ENCODE assay signal across 8 mouse cellular contexts in the genomic region with DNA sequence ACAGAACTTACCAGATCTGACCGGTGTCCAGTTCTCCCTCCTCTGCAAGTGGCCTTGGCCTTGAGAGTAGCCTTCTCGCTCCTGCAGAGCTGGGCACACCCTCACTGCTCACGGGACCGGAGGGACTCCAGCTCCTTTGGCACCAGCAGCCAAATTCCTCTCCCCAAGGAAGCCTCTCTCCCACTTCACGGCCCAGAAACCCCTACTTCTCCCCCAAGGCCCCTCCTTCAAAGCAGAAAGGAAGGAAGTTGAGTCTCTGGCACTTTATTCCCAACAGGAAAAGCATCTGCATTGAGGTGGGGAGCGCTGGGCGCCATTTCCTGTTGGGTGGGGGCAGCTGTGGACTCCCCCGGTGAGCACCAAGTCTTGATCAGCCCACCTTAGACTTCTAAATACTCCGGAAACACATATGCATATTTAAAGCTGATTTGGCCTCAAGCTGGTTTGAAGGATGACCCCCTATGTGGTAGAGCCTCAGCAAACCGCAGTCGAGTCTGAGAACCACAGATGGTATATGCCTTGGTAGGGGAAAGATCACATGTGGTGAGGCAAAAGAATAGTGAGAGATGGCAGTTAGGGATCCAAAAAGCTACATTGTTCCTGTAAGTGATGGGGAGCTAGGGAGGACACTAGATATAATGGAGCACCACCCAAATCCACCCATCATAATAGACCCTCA. TPM values are rescaled to one million over a fixed set of nuclear protein-coding genes. Genes with fewer than 3 reads are reported as not detected.
DNase-seq lines count a peak whose midpoint lies in the region; ATAC-seq and TF ChIP-seq lines count a peak whose summit lies in the region.

A gene (minus strand): TSS at position 207 of the 679 bp plus-strand sequence.

- peak in 1 of 2 experiments; percentile 42 for DNase-seq in heart, adult 2 months
- DNase-seq in heart, postnatal 25 days (ENCODE audit: low spot score): no peak
- DNase-seq in adrenal gland, postnatal 25 days: peak; percentile 62
- peak in 1 of 2 experiments; percentile 43 for DNase-seq in heart, postnatal 10 days
- DNase-seq in left cerebral cortex, adult 18-20 months (ENCODE audit: low spot score in 2 of 2): no peak
- no peak for DNase-seq in gastrocnemius, postnatal 10 days

- 0 out of 2 replicates have a peak, but pooled peaks have one; percentile 31 for TF ChIP-seq POLR2A in heart, adult 2 months (IDR thresholded peaks at IDR 0.05; ENCODE audit: insufficient read depth, low read depth, low read length)
- no peak for TF ChIP-seq POLR2A in small intestine, adult 2 months (IDR thresholded peaks at IDR 0.05; ENCODE audit: low read depth, low read length)

- peak within 1 kb of the TSS; percentile 99 for H3K4me3 ChIP-seq in heart, adult 2 months
- H3K4me3 ChIP-seq in liver, embryonic 12.5 days: peak within 1 kb of the TSS; percentile 97
- H3K4me3 ChIP-seq in small intestine, adult 2 months (ENCODE audit: low read depth, low read length): peak within 1 kb of the TSS; percentile 20

- no peaks in the 10 kb centered on the region for H3K79me2 ChIP-seq in heart, adult 2 months (replicated peaks; ENCODE audit: control insufficient read depth, insufficient read depth, low read length)

- H3K27ac ChIP-seq in heart, adult 2 months: peak within 1 kb of the TSS; percentile 88
- peak within 1 kb of the TSS; percentile 93 for H3K27ac ChIP-seq in liver, embryonic 12.5 days
- H3K27ac ChIP-seq in small intestine, adult 2 months (ENCODE audit: insufficient read depth, low read depth, low read length): no peak within 1 kb of the TSS

- no peak for TF ChIP-seq EP300 in heart, adult 2 months (IDR thresholded peaks at IDR 0.05; ENCODE audit: insufficient read depth, low read depth, low read length)

- peak within 1 kb of the TSS; percentile 51 for H3K9ac ChIP-seq in heart, adult 2 months (ENCODE audit: low read depth, low read length)
- H3K9ac ChIP-seq in liver, embryonic 12.5 days: peak within 1 kb of the TSS; percentile 97

- ATAC-seq in liver, embryonic 12.5 days: no peak

- intact Hi-C loops in heart, adult 2 months (cut with DNase I): loop anchor here (10.0 kb wide), 1 partner anchor 641 kb away; no protein-coding TSS in a partner anchor
- intact Hi-C loops in heart, postnatal 25 days (cut with DNase I): loop anchor here (2.0 to 5.0 kb wide), 2 partner anchors 51 to 125 kb away; a partner anchor contains a TSS
- intact Hi-C loops in heart, postnatal 10 days (cut with DNase I): no loop called here

- H3K9me3 ChIP-seq in liver, embryonic 12.5 days (replicated peaks): no peaks in the 10 kb centered on the region

- peak within 1 kb of the TSS; percentile 79 for H3K4me2 ChIP-seq in liver, embryonic 12.5 days

- H3K27me3 ChIP-seq in heart, adult 2 months (ENCODE audit: control insufficient read depth, insufficient read depth, low read length): no peaks in the 10 kb centered on the region
- H3K27me3 ChIP-seq in liver, embryonic 12.5 days (replicated peaks): no peaks in the 10 kb centered on the region; the same call in 1 of the 2 replicates
- H3K27me3 ChIP-seq in small intestine, adult 2 months (ENCODE audit: control insufficient read depth, insufficient read depth, low read length): no peaks in the 10 kb centered on the region

- 29% methylated on average over 11 of the region's 11 CpGs for WGBS in heart, adult 2 months
- WGBS in liver, embryonic 12.5 days (ENCODE audit: insufficient replicate concordance): 30% methylated on average over 11 of the region's 11 CpGs
- 65% methylated on average over 11 of the region's 11 CpGs for WGBS in small intestine, adult 2 months

- peaks cover 4% of the 10 kb centered on the region for H3K36me3 ChIP-seq in heart, adult 2 months (ENCODE audit: control insufficient read depth, insufficient read depth, low read length)
- H3K36me3 ChIP-seq in liver, embryonic 12.5 days: peaks cover 29% of the 10 kb centered on the region
- peaks cover 12% of the 10 kb centered on the region for H3K36me3 ChIP-seq in small intestine, adult 2 months (ENCODE audit: control insufficient read depth, insufficient read depth, low read length)

- peaks cover 3% of the 10 kb centered on the region for H3K4me1 ChIP-seq in heart, adult 2 months (ENCODE audit: control insufficient read depth, insufficient read depth, low read length)
- H3K4me1 ChIP-seq in liver, embryonic 12.5 days: peaks cover 47% of the 10 kb centered on the region
- peaks cover 12% of the 10 kb centered on the region for H3K4me1 ChIP-seq in small intestine, adult 2 months (ENCODE audit: control insufficient read depth, insufficient read depth, insufficient read length, low read length)

- TF ChIP-seq CTCF in heart, adult 2 months (IDR thresholded peaks at IDR 0.05): no peak
- no peak for TF ChIP-seq CTCF in small intestine, adult 2 months (IDR thresholded peaks at IDR 0.05; ENCODE audit: extremely low read depth, insufficient read length, insufficient replicate concordance, low read depth, low read length)

RNA-seq across cellular contexts. Expression of the gene that starts here (rescaled TPM):
- total RNA-seq in heart, adult 2 months (2021): 1 to 10 TPM; 3.9 to 4.7 TPM
- polyA plus RNA-seq in heart, adult 2 months (2012; rRNA removed): 10.5 and 11.8 TPM in 2 replicates
- total RNA-seq in heart, postnatal 25 days (2021): 1 to 10 TPM; 4.9 to 7.1 TPM
- total RNA-seq in adrenal gland, postnatal 25 days (2021): 28.1 and 32.0 TPM in 2 replicates
- 10 to 100 TPM; 11.6 to 13.6 TPM for total RNA-seq in heart, postnatal 10 days (2021)
- polyA plus RNA-seq in liver, embryonic 12.5 days (2016; fragmentation: Nextera tagmentation; extraction: Ambion mirVana): 11.9 and 13.8 TPM in 2 replicates
- polyA plus RNA-seq in small intestine, adult 2 months (2012; rRNA removed): 2.1 and 3.1 TPM in 2 replicates
- total RNA-seq in left cerebral cortex, adult 18-20 months (2021): 1 to 10 TPM; 1.6 TPM
- 1 to 10 TPM; 3.9 to 9.1 TPM for total RNA-seq in gastrocnemius, postnatal 10 days (2021)

Comparison
In these comparisons a context has a peak if more than half of its experiments do, and no peak if none do; other contexts are left out.
1. H3K4me3 ChIP-seq: peak in every context shown above with its lines; median percentile 99 in heart, adult 2 months; 97 in liver, embryonic 12.5 days; 20 in small intestine, adult 2 months.